Comparison of ENCODE assay signal across 7 mouse cellular contexts in genomic region chr3:108017473-108018189, GRCm38 (mm10). TPM values are rescaled to one million over a fixed set of nuclear protein-coding genes. Genes with fewer than 3 reads are reported as not detected.
DNase-seq lines count a peak whose midpoint lies in the region; ATAC-seq and TF ChIP-seq lines count a peak whose summit lies in the region.

TSS of gene Gstm1 (minus strand) at chr3:108017973.

- ATAC-seq in intestine, postnatal 0 days = peak; percentile 92
- ATAC-seq in midbrain, embryonic 12.5 days (ENCODE audit: low FRiP score, low read depth) = peak; percentile 97

- peak within 1 kb of the TSS; percentile 50 for H3K9ac ChIP-seq in intestine, postnatal 0 days (ENCODE audit: low read depth, low read length)
- H3K9ac ChIP-seq in midbrain, embryonic 12.5 days (replicated peaks) = peak within 1 kb of the TSS; percentile 57

- intact Hi-C loops in left cerebral cortex, postnatal 4 days (cut with DNase I) = loop anchor here (1.0 kb wide), 1 partner anchor 47 kb away; no protein-coding TSS in a partner anchor

- H3K27me3 ChIP-seq in embryonic facial prominence, embryonic 10.5 days (replicated peaks; ENCODE audit: low read depth, poor library complexity, severe bottlenecking) = no peaks in the 10 kb centered on the region; the same call in 1 of the 2 replicates
- no peaks in the 10 kb centered on the region for H3K27me3 ChIP-seq in intestine, postnatal 0 days (replicated peaks; ENCODE audit: control insufficient read depth, insufficient read depth, low read length)
- peaks cover 7% of the 10 kb centered on the region; the same call in 1 of the 2 replicates for H3K27me3 ChIP-seq in midbrain, embryonic 12.5 days
- no peaks in the 10 kb centered on the region for H3K27me3 ChIP-seq in small intestine, adult 2 months (ENCODE audit: control insufficient read depth, insufficient read depth, low read length)

- peak within 1 kb of the TSS; percentile 82 for H3K27ac ChIP-seq in embryonic facial prominence, embryonic 10.5 days (replicated peaks)
- peak within 1 kb of the TSS; percentile 87 for H3K27ac ChIP-seq in intestine, postnatal 0 days (ENCODE audit: low read depth, low read length)
- H3K27ac ChIP-seq in midbrain, embryonic 12.5 days (replicated peaks) = peak within 1 kb of the TSS; percentile 68
- peak within 1 kb of the TSS; percentile 89 for H3K27ac ChIP-seq in small intestine, adult 2 months (ENCODE audit: insufficient read depth, low read depth, low read length)

- peak; percentile 96 for DNase-seq in adrenal gland, adult 8-10 months
- DNase-seq in embryonic facial prominence, embryonic 10.5 days (ENCODE audit: low spot score) = peak; percentile 95
- DNase-seq in gonadal fat pad, adult 2 months (ENCODE audit: low read depth) = peak; percentile 61
- DNase-seq in left cerebral cortex, postnatal 4 days = peak; percentile 95

- peak; percentile 96 for TF ChIP-seq CTCF in intestine, postnatal 0 days (IDR thresholded peaks at IDR 0.05; ENCODE audit: low read depth)
- peak; percentile 85 for TF ChIP-seq CTCF in small intestine, adult 2 months (IDR thresholded peaks at IDR 0.05; ENCODE audit: extremely low read depth, insufficient read length, insufficient replicate concordance, low read depth, low read length)

- H3K4me2 ChIP-seq in intestine, postnatal 0 days (replicated peaks; ENCODE audit: low read depth) = peak within 1 kb of the TSS; percentile 79
- peak within 1 kb of the TSS; percentile 84 for H3K4me2 ChIP-seq in midbrain, embryonic 12.5 days (replicated peaks)

- H3K4me1 ChIP-seq in embryonic facial prominence, embryonic 10.5 days = peaks cover 22% of the 10 kb centered on the region
- 0 out of 2 replicates have a peak, but pooled peaks cover 5% of the 10 kb centered on the region for H3K4me1 ChIP-seq in intestine, postnatal 0 days (replicated peaks; ENCODE audit: control insufficient read depth, insufficient read depth, low read length)
- H3K4me1 ChIP-seq in midbrain, embryonic 12.5 days = peaks cover 14% of the 10 kb centered on the region
- peaks cover 28% of the 10 kb centered on the region; the same call in 1 of the 2 replicates for H3K4me1 ChIP-seq in small intestine, adult 2 months (ENCODE audit: control insufficient read depth, insufficient read depth, insufficient read length, low read length)

- WGBS in embryonic facial prominence, embryonic 10.5 days = under 1% methylated on average over 31 of the region's 31 CpGs
- WGBS in intestine, postnatal 0 days = under 1% methylated on average over 31 of the region's 31 CpGs
- 1% methylated on average over 31 of the region's 31 CpGs for WGBS in midbrain, embryonic 12.5 days
- under 1% methylated on average over 31 of the region's 31 CpGs for WGBS in small intestine, adult 2 months

- H3K9me3 ChIP-seq in embryonic facial prominence, embryonic 10.5 days = no peaks in the 10 kb centered on the region
- H3K9me3 ChIP-seq in intestine, postnatal 0 days (ENCODE audit: control insufficient read depth) = no peaks in the 10 kb centered on the region
- H3K9me3 ChIP-seq in midbrain, embryonic 12.5 days = no peaks in the 10 kb centered on the region

- no peaks in the 10 kb centered on the region for H3K36me3 ChIP-seq in embryonic facial prominence, embryonic 10.5 days (replicated peaks)
- H3K36me3 ChIP-seq in intestine, postnatal 0 days (ENCODE audit: control insufficient read depth, insufficient read depth) = no peaks in the 10 kb centered on the region
- no peaks in the 10 kb centered on the region for H3K36me3 ChIP-seq in midbrain, embryonic 12.5 days
- H3K36me3 ChIP-seq in small intestine, adult 2 months (ENCODE audit: control insufficient read depth, insufficient read depth, low read length) = no peaks in the 10 kb centered on the region

- peak within 1 kb of the TSS; percentile 60 for H3K4me3 ChIP-seq in embryonic facial prominence, embryonic 10.5 days
- H3K4me3 ChIP-seq in intestine, postnatal 0 days (ENCODE audit: low read depth, low read length) = peak within 1 kb of the TSS; percentile 43
- H3K4me3 ChIP-seq in midbrain, embryonic 12.5 days = peak within 1 kb of the TSS; percentile 47
- peak within 1 kb of the TSS; percentile 68 for H3K4me3 ChIP-seq in small intestine, adult 2 months (ENCODE audit: low read depth, low read length)

- TF ChIP-seq POLR2A in small intestine, adult 2 months (IDR thresholded peaks at IDR 0.05; ENCODE audit: low read depth, low read length) = peak; percentile 47; the same call in 1 of the 2 replicates

RNA-seq across cellular contexts. Expression of gene Gstm1, which starts in this region (rescaled TPM):
- 100 to 1,000 TPM; 335 to 553 (median 456) TPM for total RNA-seq in adrenal gland, adult 8-10 months (2022)
- 32.4 and 35.2 TPM in 2 replicates for polyA plus RNA-seq in embryonic facial prominence, embryonic 10.5 days (2016; fragmentation: Nextera tagmentation; extraction: Ambion mirVana)
- polyA plus RNA-seq in gonadal fat pad, adult 2 months (2012; rRNA removed) = 1,084 and 1,330 TPM in 2 replicates
- polyA plus RNA-seq in intestine, postnatal 0 days (2015; fragmentation: Nextera tagmentation; extraction: Ambion mirVana) = 92.7 and 96.3 TPM in 2 replicates
- 10 to 100 TPM; 60.4 to 75.2 TPM for total RNA-seq in left cerebral cortex, postnatal 4 days (2021)
- polyA plus RNA-seq in midbrain, embryonic 12.5 days (2016; fragmentation: Nextera tagmentation; extraction: Ambion mirVana) = 22.5 and 25.5 TPM in 2 replicates
- polyA plus RNA-seq in small intestine, adult 2 months (2012; rRNA removed) = 243 and 695 TPM in 2 replicates

Comparison
In these comparisons a context has a peak if more than half of its experiments do, and no peak if none do; other contexts are left out.
1. Peak in every context shown above with its lines: DNase-seq, ATAC-seq, H3K4me3 ChIP-seq and H3K27ac ChIP-seq.
2. RNA of gene Gstm1 (total RNA-seq): 335 to 553 TPM in adrenal gland, adult 8-10 months; 60.4 to 75.2 TPM in left cerebral cortex, postnatal 4 days; every median in the first group is over 4 times any median in the second.